Mouse (Mus musculus) kidney, postnatal 0 days (tissue): Measurements from ENCODE around the gene Zfp597. TPM values are rescaled to one million over a fixed set of nuclear protein-coding genes. Genes with fewer than 3 reads are reported as not detected.
"Not testable (repeated sequence)": the region's sequence is repeated elsewhere in the genome, so short reads cannot be mapped to it uniquely, and the experiment has no call there.

Experiments used
- ATAC-seq: fragments of 200-750 bp; cut with Nextera tagmentation; replicated peaks from 2 replicates; pipeline ENCODE4 v1.8.0; 2017; ENCODE audit warnings: low read depth, moderate number of reproducible peaks, moderate TSS enrichment, moderate library complexity; ENCODE audit not compliant: low FRiP score
- DNase-seq: peaks from one replicate; pipeline ENCODE4 v3.0.0-alpha.2; 2016; ENCODE audit warnings: low spot score
- H3K27ac ChIP-seq: fragments of 300-500 bp; sonication (generic); 2 replicates; pipeline ENCODE4 v1.5.1; 2014; ENCODE audit warnings: mild to moderate bottlenecking
- H3K27me3 ChIP-seq: fragments of 300-500 bp; sonication (generic); 2 replicates; pipeline ENCODE4 v1.6.1; 2014; ENCODE audit warnings: low read length, mixed read lengths; ENCODE audit not compliant: insufficient read depth
- H3K36me3 ChIP-seq: fragments of 300-500 bp; sonication (generic); 2 replicates; pipeline ENCODE4 v1.6.1; 2014; ENCODE audit warnings: low read length, mixed read lengths; ENCODE audit not compliant: insufficient read depth
- H3K4me1 ChIP-seq: fragments of 300-500 bp; sonication (generic); replicated peaks from 2 replicates; pipeline ENCODE4 v1.6.1; 2014; ENCODE audit warnings: antibody characterized with exemption, low read length, mixed read lengths; ENCODE audit not compliant: insufficient read depth
- H3K4me2 ChIP-seq: fragments of 300-500 bp; sonication (generic); 2 replicates; pipeline ENCODE4 v1.6.1; 2014; ENCODE audit warnings: mild to moderate bottlenecking, low read length, moderate library complexity, mixed read lengths
- H3K4me3 ChIP-seq: fragments of 300-500 bp; sonication (generic); replicated peaks from 2 replicates; pipeline ENCODE4 v1.5.1; 2014; ENCODE audit warnings: low read depth, low read length
- H3K9ac ChIP-seq: fragments of 300-500 bp; sonication (generic); 2 replicates; pipeline ENCODE4 v1.6.1; 2014; ENCODE audit warnings: low read depth, low read length
- H3K9me3 ChIP-seq: fragments of 300-500 bp; sonication (generic); replicated peaks from 2 replicates; pipeline ENCODE4 v1.6.1; 2016; ENCODE audit warnings: low read length, inconsistent platforms, mixed read lengths
- CTCF ChIP-seq: IDR thresholded peaks from 2 replicates; pipeline ENCODE4 v1.5.1; 2016; ENCODE audit warnings: antibody characterized with exemption, low read depth, mild to moderate bottlenecking, moderate library complexity
- WGBS: fragments of 180-500 bp; shearing (Covaris S2); extraction: QIAGEN DNeasy Blood & Tissue Kit; methylation state at CpG from one replicate; pipeline ENCODE4 v1.1.7; 2014; 5-methylcytosine and 5-hydroxymethylcytosine counted together
- polyA plus RNA-seq: library from polyadenylated mRNA; unstranded; fragments of >200 nt; fragmentation: Nextera tagmentation; extraction: Ambion mirVana; gene quantifications from 2 replicates; pipeline ENCODE4 v1.2.1, GENCODE M21; 2015

Gene Zfp597
- polyA plus RNA-seq, 1 experiment from 2014 or later, result 3.3 TPM

- Histone ChIP-seq H3K36me3 (no peaks in the 10 kb centered on the region), H3K27me3 (no peaks in the 10 kb centered on the region), H3K4me2 (peak within 1 kb of the TSS; percentile 66), H3K27ac (peak within 1 kb of the TSS; percentile 68; the same call in 1 of the 2 replicates), H3K4me3 (peak within 1 kb of the TSS; percentile 43), H3K4me1 (peaks cover 3% of the 10 kb centered on the region), H3K9ac (peak within 1 kb of the TSS; percentile 71), H3K9me3 (no peaks in the 10 kb centered on the region)
- TF ChIP-seq CTCF, result peak; percentile 3; the same call in 1 of the 2 replicates
- 5% methylated on average over 47 of the region's 47 CpGs for WGBS
- ATAC-seq, result peak; percentile 99
- DNase-seq, result peak; percentile 98
Measured at GRCm38 (mm10) chr16:3872216-3873047, 11.9 kb downstream of the Zfp597 start, which contains the start of gene Naa60. Gene Naa60, plus strand, starts transcription at chr16:3872375.

DNA sequence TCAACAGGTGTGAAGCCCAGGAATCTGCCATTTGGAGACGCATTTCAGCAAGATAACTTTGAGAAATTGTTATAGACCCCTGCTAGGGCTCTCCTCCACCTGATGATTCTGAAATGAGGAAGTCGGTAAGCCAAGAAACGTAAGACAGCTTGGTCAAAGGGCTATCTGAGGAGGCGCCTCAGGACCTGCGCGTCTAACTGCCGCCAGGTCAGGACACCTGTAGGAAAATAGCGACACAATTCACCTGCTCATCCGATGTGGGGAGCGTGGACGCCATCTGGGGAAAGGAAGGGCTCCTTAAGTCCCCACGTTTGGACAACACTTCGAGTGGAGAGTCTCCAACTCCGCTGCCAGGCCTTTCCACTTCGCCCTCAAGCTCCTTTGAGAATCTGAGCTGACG, 12.5 kb downstream of the Zfp597 start:
- Histone ChIP-seq H3K4me3 (peak overlapping the region; percentile 43), H3K36me3 (no peaks in the 10 kb centered on the region), H3K9me3 (no peaks in the 10 kb centered on the region), H3K9ac (peak overlapping the region; percentile 71), H3K27ac (peak overlapping the region; percentile 3; the same call in 1 of the 2 replicates), H3K27me3 (no peaks in the 10 kb centered on the region), H3K4me1 (peaks cover 3% of the 10 kb centered on the region), H3K4me2 (peak overlapping the region; percentile 66)
- ATAC-seq (0 out of 2 replicates have a peak, but pooled peaks have one; percentile 10), DNase-seq (no peak)
- TF ChIP-seq CTCF, result no peak
- 2% methylated on average over 16 of the region's 16 CpGs for WGBS

DNA sequence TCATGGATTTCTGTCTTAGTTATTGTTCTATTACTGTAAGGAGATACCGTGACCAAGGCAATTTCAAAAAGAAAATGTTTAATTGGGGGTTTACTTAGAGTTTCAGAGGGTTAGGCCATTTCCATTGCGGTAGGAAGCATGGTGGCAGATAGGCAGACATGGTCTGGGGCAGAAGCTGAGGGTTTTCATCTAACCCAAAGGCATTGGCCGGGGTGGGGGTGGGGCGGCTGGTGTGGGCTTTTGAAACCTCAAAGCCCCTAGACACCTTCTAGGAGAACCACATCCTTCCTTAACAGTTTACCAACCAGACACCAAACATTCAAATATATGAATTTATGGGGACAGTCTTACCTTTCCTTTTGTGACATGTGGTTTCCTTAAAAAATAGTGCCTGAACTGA, 25.1 kb downstream of the Zfp597 start:
- TF ChIP-seq CTCF, result no peak
- Histone ChIP-seq H3K27me3 (no peaks in the 10 kb centered on the region), H3K9me3 (no peaks in the 10 kb centered on the region), H3K4me3 (no peak overlapping the region), H3K4me2 (no peak overlapping the region), H3K9ac (no peak overlapping the region), H3K4me1 (no peaks in the 10 kb centered on the region), H3K27ac (no peak overlapping the region), H3K36me3 (0 out of 2 replicates have a peak, but pooled peaks cover 7% of the 10 kb centered on the region)
- ATAC-seq (no peak), DNase-seq (no peak)
- 91% methylated on average over 4 of the region's 4 CpGs for WGBS

- H3K4me2 ChIP-seq, result no peak overlapping the region
- no peak overlapping the region for H3K27ac ChIP-seq
- H3K36me3 ChIP-seq, result 0 out of 2 replicates have a peak, but pooled peaks cover 3% of the 10 kb centered on the region
- H3K4me1 ChIP-seq, result no peaks in the 10 kb centered on the region
- no peak overlapping the region for H3K4me3 ChIP-seq
- no peaks in the 10 kb centered on the region for H3K9me3 ChIP-seq
- WGBS, result 88% methylated on average over 1 of the region's 1 CpGs
- H3K9ac ChIP-seq, result no peak overlapping the region
- no peak for TF ChIP-seq CTCF
- no peaks in the 10 kb centered on the region for H3K27me3 ChIP-seq
- no peak for DNase-seq
- no peak for ATAC-seq
Measured at GRCm38 (mm10) chr16:3855776-3856175, 28.6 kb downstream of the Zfp597 start.

GRCm38 (mm10) chr16:3854437-3855182, 29.8 kb downstream of the Zfp597 start:
- Histone ChIP-seq H3K9ac (no peak overlapping the region), H3K4me2 (no peak overlapping the region), H3K36me3 (no peaks in the 10 kb centered on the region), H3K27ac (0 out of 2 replicates have a peak overlapping the region, but pooled peaks have one; percentile 5), H3K4me1 (no peaks in the 10 kb centered on the region), H3K27me3 (no peaks in the 10 kb centered on the region), H3K9me3 (no peaks in the 10 kb centered on the region), H3K4me3 (no peak overlapping the region)
- 50% methylated on average over 11 of the region's 11 CpGs for WGBS
- ATAC-seq (peak; percentile 54; the same call in 1 of the 2 replicates), DNase-seq (peak; percentile 58)
- no peak for TF ChIP-seq CTCF

- TF ChIP-seq CTCF, result no peak
- no peak for DNase-seq
- no peaks in the 10 kb centered on the region for H3K36me3 ChIP-seq
- ATAC-seq, result no peak
- no peak overlapping the region for H3K9ac ChIP-seq
- H3K27ac ChIP-seq, result no peak overlapping the region
- H3K4me3 ChIP-seq, result no peak overlapping the region
- H3K27me3 ChIP-seq, result no peaks in the 10 kb centered on the region
- no peaks in the 10 kb centered on the region for H3K9me3 ChIP-seq
- 37% methylated on average over 12 of the region's 12 CpGs for WGBS
- no peaks in the 10 kb centered on the region for H3K4me1 ChIP-seq
- no peak overlapping the region for H3K4me2 ChIP-seq
Measured at GRCm38 (mm10) chr16:3852586-3852985, 31.8 kb downstream of the Zfp597 start.

DNA sequence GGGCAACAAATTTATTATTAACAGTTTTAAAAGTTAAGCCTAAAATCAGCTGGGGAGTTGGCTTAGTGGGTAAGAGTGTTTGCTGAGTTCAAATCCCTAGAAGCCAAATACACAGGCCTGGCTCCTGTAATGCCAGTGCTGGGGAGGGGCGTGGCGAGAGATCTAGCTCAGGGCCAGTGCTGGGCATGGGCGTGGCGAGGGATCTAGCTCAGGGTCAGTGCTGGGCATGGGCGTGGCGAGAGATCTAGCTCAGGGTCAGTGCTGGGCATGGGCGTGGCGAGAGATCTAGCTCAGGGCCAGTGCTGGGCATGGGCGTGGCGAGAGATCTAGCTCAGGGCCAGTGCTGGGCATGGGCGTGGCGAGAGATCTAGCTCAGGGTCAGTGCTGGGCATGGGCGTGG, 33.1 kb downstream of the Zfp597 start:
- not testable (repeated sequence) for H3K4me1 ChIP-seq, H3K27ac ChIP-seq, H3K27me3 ChIP-seq, ATAC-seq, H3K4me3 ChIP-seq, H3K9ac ChIP-seq, DNase-seq, H3K36me3 ChIP-seq, H3K4me2 ChIP-seq, H3K9me3 ChIP-seq
- 86% methylated on average over 9 of the region's 13 CpGs for WGBS
